Mouse (Mus musculus) erythroid progenitor cell, adult 5-6 weeks (primary cell): Measurements from ENCODE around the gene Dlx5. TPM values are rescaled to one million over a fixed set of nuclear protein-coding genes. Genes with fewer than 3 reads are reported as not detected.

Experiments
- ATAC-seq: replicated peaks from 2 replicates; pipeline ENCODE4 v1.8.0; 2016; ENCODE audit warnings: moderate number of reproducible peaks, mild to moderate bottlenecking, moderate TSS enrichment, inconsistent platforms; ENCODE audit not compliant: poor library complexity, low FRiP score, severe bottlenecking
- total RNA-seq, 2 experiments: library from RNA; stranded (forward) in 1 of 2; stranded (reverse) in 1 of 2; fragments of 150-400 nt in 1 of 2; fragments of 186-747, 209-891 nt in 1 of 2; gene quantifications; 2 replicates each; pipeline versions ENCODE4 v1.2.3 to v1.2.4; 2015 to 2017; ENCODE audit warnings: low replicate concordance in 2 of 2

The Dlx5 gene
- total RNA-seq, 2 experiments from 2014 or later = not detected

GRCm38 (mm10) chr6:6861086-6861797 lies 20.6 kb downstream of the Dlx5 start:
- no peak for ATAC-seq

GRCm38 (mm10) chr6:6860411-6861085 lies 21.3 kb downstream of the Dlx5 start:
- no peak for ATAC-seq

- ATAC-seq = no peak
Observed at GRCm38 (mm10) chr6:6859950-6860410, 21.9 kb downstream of the Dlx5 start.

- no peak for ATAC-seq
Observed at GRCm38 (mm10) chr6:6859111-6859949, 22.6 kb downstream of the Dlx5 start.

GRCm38 (mm10) chr6:6858571-6858970 lies 23.3 kb downstream of the Dlx5 start:
- no peak for ATAC-seq

GRCm38 (mm10) chr6:6857766-6858165 lies 24.1 kb downstream of the Dlx5 start:
- no peak for ATAC-seq

GRCm38 (mm10) chr6:6856881-6857280 lies 25.0 kb downstream of the Dlx5 start:
- no peak for ATAC-seq

GRCm38 (mm10) chr6:6856316-6856715 lies 25.6 kb downstream of the Dlx5 start:
- no peak for ATAC-seq

- no peak for ATAC-seq
Observed at GRCm38 (mm10) chr6:6855746-6856185, 26.1 kb downstream of the Dlx5 start.

- ATAC-seq = no peak
Observed at GRCm38 (mm10) chr6:6854902-6855745, 26.8 kb downstream of the Dlx5 start.

- no peak for ATAC-seq
Observed at GRCm38 (mm10) chr6:6854176-6854575, 27.7 kb downstream of the Dlx5 start.

- ATAC-seq = no peak
Observed at GRCm38 (mm10) chr6:6852944-6853343, 28.9 kb downstream of the Dlx5 start.

GRCm38 (mm10) chr6:6851166-6851565 lies 30.7 kb downstream of the Dlx5 start:
- ATAC-seq = no peak

GRCm38 (mm10) chr6:6850324-6851060 lies 31.4 kb downstream of the Dlx5 start:
- ATAC-seq = no peak

GRCm38 (mm10) chr6:6849744-6850143 lies 32.1 kb downstream of the Dlx5 start:
- ATAC-seq = no peak

GRCm38 (mm10) chr6:6848541-6848940 lies 33.3 kb downstream of the Dlx5 start:
- ATAC-seq = no peak

GRCm38 (mm10) chr6:6833301-6833700 lies 48.6 kb downstream of the Dlx5 start:
- ATAC-seq = no peak

- no peak for ATAC-seq
Observed at GRCm38 (mm10) chr6:6830446-6830845, 51.4 kb downstream of the Dlx5 start.
